Mouse (Mus musculus): ENCODE data around the gene Daam2.

Gene Daam2

DNA sequence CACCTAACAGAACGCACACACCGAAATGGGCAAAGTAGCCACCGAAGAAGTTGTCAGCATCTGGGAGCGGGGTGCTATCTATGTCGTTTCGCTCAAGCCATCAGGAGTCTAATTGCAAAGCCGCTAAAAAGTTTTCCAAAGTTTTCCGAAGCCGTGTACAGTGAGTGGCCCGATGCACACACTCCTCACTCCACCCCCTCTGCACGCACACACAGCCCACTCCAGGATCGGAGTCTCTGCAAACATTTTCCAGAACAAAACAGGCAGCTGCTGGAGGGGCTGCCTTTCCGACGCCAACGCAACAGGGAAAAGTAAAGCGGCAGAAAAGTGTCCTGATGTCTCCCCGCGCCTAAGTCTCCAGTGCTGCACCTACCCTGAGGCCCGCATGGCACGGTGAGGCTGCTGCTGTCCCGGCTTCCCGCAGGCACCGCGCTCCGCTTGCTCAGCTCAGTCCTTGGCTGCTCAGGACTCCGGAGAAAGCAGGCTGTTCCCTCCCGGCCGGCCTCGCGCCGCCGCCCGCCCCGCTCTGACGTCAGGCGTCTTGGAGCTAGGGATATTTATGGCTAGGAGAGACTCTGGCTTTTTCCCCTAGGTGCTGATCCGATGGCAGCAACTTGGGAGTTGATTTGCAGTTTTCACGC, at the start of gene Daam2:
Gene Daam2, minus strand, starts transcription at position 514 of the 641 bp plus-strand sequence.
- peak; percentile 61 to 79 for DNase-seq

- DNase-seq, result peak; percentile 17 to 21
These were observed 46.2 kb upstream of the Daam2 start for GRCm38 (mm10) chr17:49610296-49610695.

- DNase-seq, result no peak
These were observed 43.3 kb upstream of the Daam2 start for GRCm38 (mm10) chr17:49607351-49608027.

- DNase-seq, result no peak
These were observed 41.3 kb upstream of the Daam2 start for GRCm38 (mm10) chr17:49605397-49605796.

DNA sequence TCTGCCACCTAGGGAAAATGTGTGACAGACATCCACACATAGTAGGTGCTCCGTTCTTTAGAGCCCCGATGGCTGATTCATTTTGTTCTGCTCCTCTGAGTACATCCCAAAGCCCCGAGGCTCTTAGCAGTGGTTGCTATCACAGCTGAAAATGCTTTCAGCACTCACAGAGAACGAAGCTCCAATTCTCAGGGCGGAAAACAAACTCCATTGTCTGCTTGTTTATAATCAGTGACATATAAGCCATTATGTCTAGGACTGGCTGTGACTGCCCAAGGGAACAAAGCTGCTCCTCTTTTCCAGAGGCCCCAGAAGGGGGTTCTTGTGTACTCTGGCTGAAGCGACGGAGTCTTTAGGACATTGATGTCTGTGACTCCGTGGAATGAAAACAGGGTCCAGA, 25.9 kb upstream of the Daam2 start:
- no peak for DNase-seq

DNA sequence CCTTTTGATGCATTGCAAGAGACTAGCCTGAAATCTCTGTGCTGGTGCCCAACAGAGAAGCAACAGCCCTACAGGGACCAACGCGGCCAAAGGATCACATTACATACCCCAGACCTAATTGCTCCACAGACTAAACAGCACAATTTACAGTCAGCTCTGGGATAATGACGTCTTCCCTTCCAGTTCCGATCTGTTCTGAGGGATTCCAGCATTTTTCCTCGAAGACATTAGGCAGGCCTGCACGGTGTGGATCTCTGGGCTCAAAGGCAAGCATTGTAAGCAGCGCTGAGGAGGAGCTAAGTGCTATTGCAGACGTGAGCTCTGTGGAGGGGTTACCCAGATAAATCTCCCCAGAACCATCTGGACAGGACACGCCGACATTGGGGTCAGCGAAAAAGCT, 18.3 kb upstream of the Daam2 start:
- no peak for DNase-seq

GRCm38 (mm10) chr17:49577321-49577720, 13.2 kb upstream of the Daam2 start:
- no peak for DNase-seq

- no peak for DNase-seq
These were observed 4.6 kb upstream of the Daam2 start for GRCm38 (mm10) chr17:49568717-49569116.

DNA sequence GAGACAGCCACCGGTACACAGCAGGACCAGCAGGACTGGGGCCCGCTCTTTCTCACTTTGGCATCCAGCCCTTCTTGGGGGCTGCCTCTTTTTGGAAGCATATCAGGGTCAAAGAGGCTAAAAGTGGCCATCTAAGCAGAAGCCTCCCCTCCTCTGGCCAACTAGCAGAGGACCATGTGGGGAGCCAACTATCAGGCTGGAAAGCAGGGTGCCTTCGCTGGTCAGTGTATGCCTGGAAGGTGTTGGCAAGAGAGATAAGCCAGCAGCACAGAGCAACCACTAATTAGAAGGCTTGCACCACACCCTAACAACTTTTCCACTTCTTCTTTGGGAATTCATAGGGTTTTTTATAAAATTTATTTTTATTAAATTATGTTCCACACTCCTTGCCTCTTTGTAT, 346 bp upstream of the Daam2 start:
- no peak for DNase-seq

GRCm38 (mm10) chr17:49563416-49563780, 745 bp downstream of the Daam2 start:
- DNase-seq, result no peak

- no peak for DNase-seq
These were observed 1.3 kb downstream of the Daam2 start for GRCm38 (mm10) chr17:49562701-49563415.

- no peak for DNase-seq
These were observed 2.2 kb downstream of the Daam2 start for GRCm38 (mm10) chr17:49561985-49562384.

- DNase-seq, result no peak
These were observed 4.3 kb downstream of the Daam2 start for GRCm38 (mm10) chr17:49559786-49560289.

DNA sequence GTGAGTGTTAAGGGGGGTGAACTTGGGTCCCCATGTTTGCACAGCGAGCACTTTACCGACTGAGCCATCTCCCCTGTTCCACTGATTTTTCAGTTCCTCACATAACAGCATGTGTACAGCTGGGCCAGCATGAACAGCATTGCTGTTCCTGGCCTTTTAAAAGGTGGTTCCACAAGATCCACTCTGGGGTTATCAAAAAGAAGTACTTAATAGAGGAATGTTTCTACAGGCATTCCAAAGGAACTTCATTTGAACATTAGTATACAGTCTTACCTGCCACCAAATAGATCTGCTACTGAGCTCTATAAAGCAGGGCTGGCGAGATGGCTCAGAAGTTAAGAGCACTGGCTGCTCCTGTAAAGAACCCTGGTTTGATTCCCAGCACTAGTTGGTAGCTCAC, 8.0 kb downstream of the Daam2 start:
- DNase-seq, result no peak

- DNase-seq, result no peak
These were observed 12.2 kb downstream of the Daam2 start for GRCm38 (mm10) chr17:49551991-49552390.

DNA sequence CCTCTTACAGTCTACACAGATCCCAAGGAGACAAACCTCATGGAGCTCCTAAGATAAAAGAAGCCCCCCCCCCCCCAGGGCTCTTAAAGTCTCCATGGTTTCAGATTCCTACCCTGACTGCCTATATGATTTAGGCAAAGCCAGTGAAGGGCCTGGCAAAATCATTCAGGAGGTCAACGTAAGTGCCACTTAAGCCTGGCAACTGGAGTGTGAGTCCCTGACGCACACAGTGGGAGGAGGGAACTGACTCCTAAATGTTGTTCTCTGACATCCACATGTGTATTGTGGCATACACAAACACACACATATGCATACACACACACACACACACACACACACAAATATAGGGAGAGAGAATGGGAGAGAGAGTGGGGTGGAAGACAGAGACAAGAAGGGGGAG, 12.7 kb downstream of the Daam2 start:
- DNase-seq, result no peak

- DNase-seq, result no peak
These were observed 18.1 kb downstream of the Daam2 start for GRCm38 (mm10) chr17:49545997-49546396.

GRCm38 (mm10) chr17:49545424-49545823, 18.7 kb downstream of the Daam2 start:
- DNase-seq, result no peak

DNA sequence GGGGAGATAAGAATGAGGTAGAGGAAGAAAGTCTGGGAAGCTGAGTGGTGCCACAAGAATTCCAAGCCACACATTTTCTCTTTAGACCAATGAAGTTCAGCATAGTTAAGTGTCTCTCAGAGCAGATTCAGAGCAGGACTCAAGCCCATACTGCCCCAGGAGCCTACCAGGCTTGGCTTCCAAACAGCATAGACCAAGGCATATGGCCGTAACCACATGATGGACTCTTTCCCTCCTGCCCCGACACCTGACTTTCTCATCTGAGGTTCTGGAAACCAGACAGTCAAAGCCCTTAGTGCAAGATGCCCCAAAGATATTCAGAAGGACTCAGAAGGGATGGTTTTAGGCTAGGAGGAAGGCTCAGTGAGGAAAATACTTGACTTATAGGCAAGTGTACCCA, 19.6 kb downstream of the Daam2 start:
- DNase-seq, result no peak

DNA sequence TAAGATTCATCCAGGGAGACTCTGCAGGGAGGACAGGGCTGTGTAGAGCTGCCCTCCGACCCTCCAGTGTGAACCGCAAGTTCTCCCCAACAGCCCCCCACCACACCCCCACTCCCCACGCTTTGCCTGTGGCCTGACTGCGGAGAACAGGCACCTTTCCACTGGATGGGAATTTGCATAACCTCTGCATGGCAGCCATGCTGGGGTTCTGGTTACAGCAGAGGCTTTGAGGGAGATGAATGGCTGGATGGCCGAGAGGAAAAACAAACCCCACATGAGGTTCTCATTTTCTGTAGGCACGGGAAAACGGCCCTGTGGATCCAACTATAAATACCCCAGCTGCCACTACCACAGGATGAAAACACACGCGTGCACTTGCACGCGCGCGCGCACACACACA, 23.4 kb downstream of the Daam2 start:
- DNase-seq, result no peak

- no peak for DNase-seq
These were observed 24.9 kb downstream of the Daam2 start for GRCm38 (mm10) chr17:49539204-49539603.

- no peak for DNase-seq
These were observed 28.6 kb downstream of the Daam2 start for GRCm38 (mm10) chr17:49535580-49535979.

DNA sequence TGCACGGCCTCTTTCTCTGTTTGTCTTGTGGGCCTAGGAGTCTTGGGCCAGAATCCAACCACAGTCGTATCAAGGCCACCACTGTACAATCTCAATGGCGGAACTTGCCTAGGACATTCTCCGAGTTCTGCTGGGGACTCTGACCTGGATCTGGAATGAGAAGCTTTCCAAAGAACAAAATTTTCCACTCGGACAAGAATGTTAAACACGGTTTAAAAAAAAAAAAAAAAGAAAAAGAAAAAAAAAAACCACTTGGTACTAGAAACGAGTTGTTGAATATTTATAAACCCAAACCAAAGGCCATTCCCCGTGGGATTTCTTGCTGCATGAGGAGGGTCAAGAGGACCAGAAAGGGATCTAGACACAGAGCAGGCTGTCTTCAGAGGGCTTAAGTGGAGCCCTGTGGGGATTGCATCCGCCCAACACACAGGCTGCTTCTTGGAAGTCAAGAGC, 29.9 kb downstream of the Daam2 start:
- DNase-seq, result no peak

DNA sequence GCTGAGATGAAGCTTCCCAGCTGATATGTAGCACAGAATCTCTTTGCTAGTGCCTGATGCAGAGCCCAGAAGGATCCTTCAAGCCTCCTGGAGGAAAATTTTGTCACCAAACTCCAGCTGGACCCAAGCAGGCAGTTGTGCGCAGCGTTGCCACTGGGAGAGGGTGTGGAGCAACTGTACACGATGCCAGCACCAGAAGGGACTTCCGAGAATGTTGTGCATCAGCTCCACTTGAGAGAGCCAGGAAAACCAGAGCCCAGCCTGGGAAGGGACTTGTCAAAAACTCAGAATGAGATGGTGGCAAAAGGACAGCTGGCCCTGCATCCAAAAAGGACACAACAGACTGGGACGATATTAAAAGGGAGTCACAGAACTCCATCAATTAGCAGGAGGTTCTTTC, 32.5 kb downstream of the Daam2 start:
- DNase-seq, result no peak
